Mouse (Mus musculus) layer of hippocampus, adult 2 months (tissue): ENCODE data around the gene Appl2. TPM values are rescaled to one million over a fixed set of nuclear protein-coding genes. Genes with fewer than 3 reads are reported as not detected.
"Not testable (repeated sequence)": the region's sequence is repeated elsewhere in the genome, so short reads cannot be mapped to it uniquely, and the experiment has no call there.

Source experiments
- DNase-seq, 2 experiments: peaks; one replicate each; pipeline ENCODE4 v3.0.0; 2022; ENCODE audit warnings: low spot score in 2 of 2
- H3K27ac ChIP-seq: fragments of 200-600 bp; 2 replicates; pipeline ENCODE4 v1.8.1; 2022
- H3K4me3 ChIP-seq: fragments of 200-600 bp; 2 replicates; pipeline ENCODE4 v1.8.1; 2022; ENCODE audit warnings: mild to moderate bottlenecking
- CTCF ChIP-seq: fragments of 200-600 bp; conservative IDR thresholded peaks from 2 replicates; pipeline ENCODE4 v1.8.1; 2022; ENCODE audit warnings: antibody characterized with exemption, mild to moderate bottlenecking, moderate library complexity
- long read RNA-seq, 2 experiments: library from polyadenylated mRNA; stranded (forward); transcript quantifications; one replicate each; pipeline ENCODE4 v2.0.0; 2021; ENCODE audit warnings: borderline mapping rate in 2 of 2
- total RNA-seq, 2 experiments: library from RNA; stranded (reverse); gene quantifications; 2 replicates each; pipeline ENCODE4 v1.2.3; 2021

The Appl2 gene
- 10 to 100 TPM; 81.1 to 95.5 TPM for total RNA-seq
- long read RNA-seq, experiment 1, transcript Appl2-201 (21 exons, 3,020 nt), result major isoform, 11 of 41 reads
- long read RNA-seq, experiment 1, partial matches to known transcripts, result 14 of 41 reads
- long read RNA-seq, experiment 1, other reads (novel, unspliced or antisense), result 16 of 41 reads
- long read RNA-seq, experiment 2, transcript Appl2-201 (21 exons, 3,020 nt), result major isoform, 27 of 55 reads
- long read RNA-seq, experiment 2, partial matches to known transcripts, result 6 of 55 reads
- long read RNA-seq, experiment 2, other reads (novel, unspliced or antisense), result 22 of 55 reads

- H3K4me3 ChIP-seq, result peak within 1 kb of the TSS; percentile 77
- TF ChIP-seq CTCF, result peak; percentile 59
Observed at GRCm38 (mm10) chr10:83648131-83649020, at the start of gene Appl2. Appl2 (minus strand) TSS chr10:83648738.

GRCm38 (mm10) chr10:83696226-83696625, 47.7 kb upstream of the Appl2 start:
- DNase-seq, result no peak
- no peak for TF ChIP-seq CTCF
- Histone ChIP-seq H3K4me3 (no peak overlapping the region), H3K27ac (no peak overlapping the region)

More at GRCm38 (mm10) chr10:83648131-83649020, at the start of gene Appl2:
- peak within 1 kb of the TSS; percentile 90 for H3K27ac ChIP-seq
- DNase-seq, result peak; percentile 85 to 91

GRCm38 (mm10) chr10:83692175-83692895, 43.8 kb upstream of the Appl2 start:
- no peak for TF ChIP-seq CTCF
- Histone ChIP-seq H3K4me3 (no peak overlapping the region), H3K27ac (no peak overlapping the region)
- no peak for DNase-seq

GRCm38 (mm10) chr10:83688215-83688614, 39.7 kb upstream of the Appl2 start:
- DNase-seq, result peak in 1 of 2 experiments; percentile 16
- peak; percentile 66 for TF ChIP-seq CTCF
- Histone ChIP-seq H3K4me3 (no peak overlapping the region), H3K27ac (no peak overlapping the region)

- DNase-seq, result peak; percentile 17 to 18
- TF ChIP-seq CTCF, result no peak
Observed at GRCm38 (mm10) chr10:83681334-83681733, 32.8 kb upstream of the Appl2 start.

GRCm38 (mm10) chr10:83666556-83666955, 18.0 kb upstream of the Appl2 start:
- no peak for DNase-seq
- no peak for TF ChIP-seq CTCF
- H3K27ac ChIP-seq, result no peak overlapping the region
- H3K4me3 ChIP-seq, result no peak overlapping the region

More at GRCm38 (mm10) chr10:83681334-83681733, 32.8 kb upstream of the Appl2 start:
- Histone ChIP-seq H3K27ac (no peak overlapping the region), H3K4me3 (no peak overlapping the region)

GRCm38 (mm10) chr10:83661925-83662324, 13.4 kb upstream of the Appl2 start:
- DNase-seq, result no peak
- no peak overlapping the region for H3K4me3 ChIP-seq
- TF ChIP-seq CTCF, result no peak
- no peak overlapping the region for H3K27ac ChIP-seq

GRCm38 (mm10) chr10:83660605-83661004, 12.1 kb upstream of the Appl2 start:
- Histone ChIP-seq H3K4me3 (no peak overlapping the region), H3K27ac (no peak overlapping the region)
- no peak for DNase-seq
- peak; percentile 50 for TF ChIP-seq CTCF

GRCm38 (mm10) chr10:83654591-83654990, 6.1 kb upstream of the Appl2 start:
- Histone ChIP-seq H3K27ac (peak overlapping the region; percentile 36; the same call in 1 of the 2 replicates), H3K4me3 (no peak overlapping the region)
- TF ChIP-seq CTCF, result no peak
- no peak for DNase-seq

GRCm38 (mm10) chr10:83652205-83652866, 3.8 kb upstream of the Appl2 start:
- DNase-seq, H3K27ac ChIP-seq, H3K4me3 ChIP-seq: not testable (repeated sequence)
- peak; percentile 32 for TF ChIP-seq CTCF

- H3K27ac ChIP-seq, result peak overlapping the region; percentile 90
- no peak for TF ChIP-seq CTCF
- peak overlapping the region; percentile 77 for H3K4me3 ChIP-seq
- no peak for DNase-seq
Observed at GRCm38 (mm10) chr10:83649037-83649436, 499 bp upstream of the Appl2 start.

GRCm38 (mm10) chr10:83646351-83646885, 2.1 kb downstream of the Appl2 start:
- no peak for DNase-seq
- 0 out of 2 replicates have a peak overlapping the region, but pooled peaks have one; percentile 77 for H3K4me3 ChIP-seq
- peak overlapping the region; percentile 90 for H3K27ac ChIP-seq
- TF ChIP-seq CTCF, result no peak
